Mouse (Mus musculus): ENCODE results near the gene Ankrd22.
A peak's percentile ranks its signal among the peaks of the same experiment; 100 is the strongest.

Gene Ankrd22

GRCm38 (mm10) chr19:34181234-34181633, 15.4 kb upstream of the Ankrd22 start:
- DNase-seq (ENCODE audit: low spot score in 2 of 2), result no peak

- DNase-seq (ENCODE audit: low spot score in 2 of 2), result no peak
Measured at GRCm38 (mm10) chr19:34180316-34180715, 14.5 kb upstream of the Ankrd22 start.

- DNase-seq (ENCODE audit: low spot score in 2 of 2), result no peak
Measured at GRCm38 (mm10) chr19:34179136-34179535, 13.3 kb upstream of the Ankrd22 start.

- no peak for DNase-seq (ENCODE audit: low spot score in 2 of 2)
Measured at GRCm38 (mm10) chr19:34174004-34174403, 8.2 kb upstream of the Ankrd22 start.

GRCm38 (mm10) chr19:34171167-34171566, 5.3 kb upstream of the Ankrd22 start:
- no peak for DNase-seq (ENCODE audit: low spot score in 2 of 2)

GRCm38 (mm10) chr19:34169121-34169520, 3.3 kb upstream of the Ankrd22 start:
- DNase-seq (ENCODE audit: low spot score in 2 of 2), result no peak

GRCm38 (mm10) chr19:34167896-34168661, 2.2 kb upstream of the Ankrd22 start:
- peak; percentile 34 to 59 for DNase-seq (ENCODE audit: low spot score in 2 of 2)

- no peak for DNase-seq (ENCODE audit: low spot score in 2 of 2)
Measured at GRCm38 (mm10) chr19:34166386-34166785, 533 bp upstream of the Ankrd22 start.

GRCm38 (mm10) chr19:34162693-34163092, 3.2 kb downstream of the Ankrd22 start:
- no peak for DNase-seq (ENCODE audit: low spot score in 2 of 2)

GRCm38 (mm10) chr19:34153263-34154144, 12.3 kb downstream of the Ankrd22 start:
- DNase-seq (ENCODE audit: low spot score in 2 of 2), result no peak

GRCm38 (mm10) chr19:34151909-34152308, 13.9 kb downstream of the Ankrd22 start:
- peak; percentile 11 to 33 for DNase-seq (ENCODE audit: low spot score in 2 of 2)

GRCm38 (mm10) chr19:34148421-34148820, 17.4 kb downstream of the Ankrd22 start:
- no peak for DNase-seq (ENCODE audit: low spot score in 2 of 2)

- no peak for DNase-seq (ENCODE audit: low spot score in 2 of 2)
Measured at GRCm38 (mm10) chr19:34139431-34140046, 26.3 kb downstream of the Ankrd22 start.

GRCm38 (mm10) chr19:34138720-34139430, 27.0 kb downstream of the Ankrd22 start:
- no peak for DNase-seq (ENCODE audit: low spot score in 2 of 2)

GRCm38 (mm10) chr19:34120107-34120731, 45.6 kb downstream of the Ankrd22 start:
- DNase-seq (ENCODE audit: low spot score in 2 of 2), result no peak

- DNase-seq (ENCODE audit: low spot score in 2 of 2), result no peak
Measured at GRCm38 (mm10) chr19:34119653-34120052, 46.2 kb downstream of the Ankrd22 start.

- no peak for DNase-seq (ENCODE audit: low spot score in 2 of 2)
Measured at GRCm38 (mm10) chr19:34119102-34119501, 46.8 kb downstream of the Ankrd22 start.

- no peak for DNase-seq (ENCODE audit: low spot score in 2 of 2)
Measured at GRCm38 (mm10) chr19:34104841-34105240, 61.0 kb downstream of the Ankrd22 start.

- DNase-seq (ENCODE audit: low spot score in 2 of 2), result no peak
Measured at GRCm38 (mm10) chr19:34101888-34102287, 64.0 kb downstream of the Ankrd22 start.

- DNase-seq (ENCODE audit: low spot score in 2 of 2), result no peak
Measured at GRCm38 (mm10) chr19:34100633-34101032, 65.2 kb downstream of the Ankrd22 start, which contains the start of gene Lipm. Gene Lipm (plus strand): TSS chr19:34100933.

GRCm38 (mm10) chr19:34096228-34096627, 69.6 kb downstream of the Ankrd22 start:
- DNase-seq (ENCODE audit: low spot score in 2 of 2), result no peak
